Mouse (Mus musculus) embryonic facial prominence, embryonic 15.5 days (tissue): ENCODE results near the gene A3galt2. TPM values are rescaled to one million over a fixed set of nuclear protein-coding genes. Genes with fewer than 3 reads are reported as not detected.

Source experiments
- ATAC-seq: fragments of 200-750 bp; cut with Nextera tagmentation; 2 replicates; pipeline ENCODE4 v1.8.0; 2017; ENCODE audit warnings: low read depth, moderate TSS enrichment; ENCODE audit not compliant: insufficient number of reproducible peaks, low FRiP score, low TSS enrichment
- H3K27ac ChIP-seq: fragments of 300-500 bp; sonication (generic); replicated peaks from 2 replicates; pipeline ENCODE4 v1.5.1; 2015; ENCODE audit warnings: mild to moderate bottlenecking, inconsistent platforms
- H3K27me3 ChIP-seq: fragments of 300-500 bp; sonication (generic); 2 replicates; pipeline ENCODE4 v1.6.1; 2015; ENCODE audit warnings: inconsistent platforms
- H3K36me3 ChIP-seq: fragments of 300-500 bp; sonication (generic); 2 replicates; pipeline ENCODE4 v1.6.1; 2015; ENCODE audit warnings: mild to moderate bottlenecking, inconsistent platforms
- H3K4me1 ChIP-seq: fragments of 300-500 bp; sonication (generic); 2 replicates; pipeline ENCODE4 v1.6.1; 2015; ENCODE audit warnings: inconsistent platforms
- H3K4me2 ChIP-seq: fragments of 300-500 bp; sonication (generic); replicated peaks from 2 replicates; pipeline ENCODE4 v1.6.1; 2015; ENCODE audit warnings: mild to moderate bottlenecking, inconsistent platforms
- H3K4me3 ChIP-seq: fragments of 300-500 bp; sonication (generic); replicated peaks from 2 replicates; pipeline ENCODE4 v1.5.1; 2015; ENCODE audit warnings: mild to moderate bottlenecking, inconsistent platforms
- H3K9ac ChIP-seq: fragments of 300-500 bp; sonication (generic); 2 replicates; pipeline ENCODE4 v1.6.1; 2015; ENCODE audit warnings: inconsistent platforms
- H3K9me3 ChIP-seq: fragments of 300-500 bp; sonication (generic); replicated peaks from 2 replicates; pipeline ENCODE4 v1.6.1; 2016; ENCODE audit warnings: inconsistent platforms
- WGBS: fragments of 180-500 bp; shearing (Covaris S2); methylation state at CpG from one replicate; pipeline ENCODE4 v1.1.7; 2015; 5-methylcytosine and 5-hydroxymethylcytosine counted together
- polyA plus RNA-seq: library from polyadenylated mRNA; unstranded; fragments of >200 nt; fragmentation: Nextera tagmentation; extraction: Ambion mirVana; gene quantifications from 2 replicates; pipeline ENCODE4 v1.2.1, GENCODE M21; 2015

The A3galt2 gene
- polyA plus RNA-seq = 0.12 and 0.15 TPM in 2 replicates

GRCm38 (mm10) chr4:128755064-128755463, at the start of gene A3galt2:
Gene A3galt2 (plus strand): TSS chr4:128755364.
- no peak for ATAC-seq
- no peaks in the 10 kb centered on the region for H3K27me3 ChIP-seq
- no peak within 1 kb of the TSS for H3K4me2 ChIP-seq
- peaks cover 42% of the 10 kb centered on the region for H3K36me3 ChIP-seq
- H3K27ac ChIP-seq = no peak within 1 kb of the TSS; the same call in 1 of the 2 replicates
- WGBS = 70% methylated on average over 3 of the region's 3 CpGs
- H3K9ac ChIP-seq = no peak within 1 kb of the TSS
- H3K4me3 ChIP-seq = no peak within 1 kb of the TSS
- 0 out of 2 replicates have a peak, but pooled peaks cover 22% of the 10 kb centered on the region for H3K4me1 ChIP-seq
- H3K9me3 ChIP-seq = no peaks in the 10 kb centered on the region

- H3K27me3 ChIP-seq = peaks cover 6% of the 10 kb centered on the region; the same call in 1 of the 2 replicates
- no peak overlapping the region for H3K4me2 ChIP-seq
- 0 out of 2 replicates have a peak, but pooled peaks cover 6% of the 10 kb centered on the region for H3K36me3 ChIP-seq
- no peak overlapping the region for H3K4me3 ChIP-seq
- no peak for ATAC-seq
- H3K9me3 ChIP-seq = no peaks in the 10 kb centered on the region
- H3K4me1 ChIP-seq = peaks cover 14% of the 10 kb centered on the region
- no peak overlapping the region for H3K9ac ChIP-seq
- WGBS = 16% methylated on average over 9 of the region's 9 CpGs
- no peak overlapping the region for H3K27ac ChIP-seq
Observed at GRCm38 (mm10) chr4:128706626-128707025, 48.5 kb upstream of the A3galt2 start.

GRCm38 (mm10) chr4:128707384-128707783, 47.8 kb upstream of the A3galt2 start:
- Histone ChIP-seq H3K4me2 (no peak overlapping the region), H3K4me1 (peaks cover 22% of the 10 kb centered on the region), H3K27ac (no peak overlapping the region), H3K9me3 (no peaks in the 10 kb centered on the region), H3K9ac (no peak overlapping the region), H3K4me3 (no peak overlapping the region), H3K36me3 (0 out of 2 replicates have a peak, but pooled peaks cover 6% of the 10 kb centered on the region), H3K27me3 (peaks cover 6% of the 10 kb centered on the region; the same call in 1 of the 2 replicates)
- ATAC-seq = no peak
- 57% methylated on average over 4 of the region's 4 CpGs for WGBS

GRCm38 (mm10) chr4:128709061-128709780, 45.9 kb upstream of the A3galt2 start:
- 79% methylated on average over 15 of the region's 15 CpGs for WGBS
- Histone ChIP-seq H3K4me2 (no peak overlapping the region), H3K36me3 (0 out of 2 replicates have a peak, but pooled peaks cover 6% of the 10 kb centered on the region)

GRCm38 (mm10) chr4:128709781-128710166, 45.4 kb upstream of the A3galt2 start:
- Histone ChIP-seq H3K4me1 (peaks cover 33% of the 10 kb centered on the region), H3K9me3 (no peaks in the 10 kb centered on the region), H3K9ac (no peak overlapping the region), H3K4me3 (no peak overlapping the region), H3K27me3 (peaks cover 6% of the 10 kb centered on the region; the same call in 1 of the 2 replicates), H3K27ac (no peak overlapping the region), H3K4me2 (no peak overlapping the region), H3K36me3 (0 out of 2 replicates have a peak, but pooled peaks cover 6% of the 10 kb centered on the region)
- no peak for ATAC-seq
- 82% methylated on average over 12 of the region's 12 CpGs for WGBS

More at GRCm38 (mm10) chr4:128709061-128709780, 45.9 kb upstream of the A3galt2 start:
- no peak overlapping the region for H3K9ac ChIP-seq
- H3K9me3 ChIP-seq = no peaks in the 10 kb centered on the region
- H3K27ac ChIP-seq = no peak overlapping the region
- peaks cover 6% of the 10 kb centered on the region; the same call in 1 of the 2 replicates for H3K27me3 ChIP-seq
- H3K4me1 ChIP-seq = peaks cover 28% of the 10 kb centered on the region
- no peak overlapping the region for H3K4me3 ChIP-seq
- ATAC-seq = no peak

- H3K4me1 ChIP-seq = peaks cover 39% of the 10 kb centered on the region
- H3K4me3 ChIP-seq = no peak overlapping the region
- no peaks in the 10 kb centered on the region for H3K9me3 ChIP-seq
- no peak overlapping the region for H3K9ac ChIP-seq
- H3K27ac ChIP-seq = no peak overlapping the region
- no peak for ATAC-seq
- H3K36me3 ChIP-seq = 0 out of 2 replicates have a peak, but pooled peaks cover 6% of the 10 kb centered on the region
- WGBS = 77% methylated on average over 6 of the region's 6 CpGs
- no peak overlapping the region for H3K4me2 ChIP-seq
- H3K27me3 ChIP-seq = peaks cover 6% of the 10 kb centered on the region; the same call in 1 of the 2 replicates
Observed at GRCm38 (mm10) chr4:128710286-128710685, 44.9 kb upstream of the A3galt2 start.

- Histone ChIP-seq H3K4me2 (peak overlapping the region; percentile 57; the same call in 1 of the 2 replicates), H3K9ac (no peak overlapping the region), H3K4me1 (peaks cover 44% of the 10 kb centered on the region), H3K36me3 (0 out of 2 replicates have a peak, but pooled peaks cover 6% of the 10 kb centered on the region), H3K4me3 (no peak overlapping the region), H3K27me3 (peaks cover 6% of the 10 kb centered on the region; the same call in 1 of the 2 replicates), H3K27ac (no peak overlapping the region), H3K9me3 (no peaks in the 10 kb centered on the region)
- WGBS = 62% methylated on average over 9 of the region's 9 CpGs
- ATAC-seq = no peak
Observed at GRCm38 (mm10) chr4:128710800-128711199, 44.4 kb upstream of the A3galt2 start.

- ATAC-seq = peak; percentile 76
- peak overlapping the region; percentile 33 for H3K4me3 ChIP-seq
- H3K9me3 ChIP-seq = no peaks in the 10 kb centered on the region
- peaks cover 6% of the 10 kb centered on the region; the same call in 1 of the 2 replicates for H3K27me3 ChIP-seq
- peak overlapping the region; percentile 71 for H3K27ac ChIP-seq
- H3K36me3 ChIP-seq = 0 out of 2 replicates have a peak, but pooled peaks cover 6% of the 10 kb centered on the region
- peaks cover 49% of the 10 kb centered on the region for H3K4me1 ChIP-seq
- H3K9ac ChIP-seq = no peak overlapping the region; the same call in 1 of the 2 replicates
- peak overlapping the region; percentile 57 for H3K4me2 ChIP-seq
- WGBS = 5% methylated on average over 24 of the region's 24 CpGs
Observed at GRCm38 (mm10) chr4:128711455-128712135, 43.6 kb upstream of the A3galt2 start.

- peaks cover 49% of the 10 kb centered on the region for H3K4me1 ChIP-seq
- peak overlapping the region; percentile 33 for H3K4me3 ChIP-seq
- no peak overlapping the region; the same call in 1 of the 2 replicates for H3K9ac ChIP-seq
- 0 out of 2 replicates have a peak, but pooled peaks cover 6% of the 10 kb centered on the region for H3K36me3 ChIP-seq
- H3K4me2 ChIP-seq = peak overlapping the region; percentile 57
- ATAC-seq = 0 out of 2 replicates have a peak, but pooled peaks have one; percentile 26
- H3K27ac ChIP-seq = peak overlapping the region; percentile 71
- WGBS = 30% methylated on average over 13 of the region's 13 CpGs
- H3K27me3 ChIP-seq = peaks cover 6% of the 10 kb centered on the region; the same call in 1 of the 2 replicates
- no peaks in the 10 kb centered on the region for H3K9me3 ChIP-seq
Observed at GRCm38 (mm10) chr4:128712136-128712655, 43.0 kb upstream of the A3galt2 start.

- H3K27ac ChIP-seq = peak overlapping the region; percentile 71
- H3K27me3 ChIP-seq = peaks cover 6% of the 10 kb centered on the region; the same call in 1 of the 2 replicates
- no peak overlapping the region for H3K9ac ChIP-seq
- H3K36me3 ChIP-seq = 0 out of 2 replicates have a peak, but pooled peaks cover 6% of the 10 kb centered on the region
- H3K9me3 ChIP-seq = no peaks in the 10 kb centered on the region
- H3K4me1 ChIP-seq = peaks cover 56% of the 10 kb centered on the region
- H3K4me2 ChIP-seq = peak overlapping the region; percentile 57; the same call in 1 of the 2 replicates
- no peak overlapping the region for H3K4me3 ChIP-seq
- ATAC-seq = no peak
- 59% methylated on average over 6 of the region's 6 CpGs for WGBS
Observed at GRCm38 (mm10) chr4:128712941-128713340, 42.2 kb upstream of the A3galt2 start.
